Mouse (Mus musculus): ENCODE results near the gene Neurl1a.

The Neurl1a gene

GRCm38 (mm10) chr19:47152062-47152369, 26.6 kb upstream of the Neurl1a start:
- CTCF ChIA-PET = interaction anchor here in 2 of 4 experiments (1.0 to 3.7 kb wide), 5 partner anchors 12 to 29 kb away, joined by 5 to 15 read pairs (median 8); no protein-coding TSS in a partner anchor
- POLR2A ChIA-PET = interaction anchor here (0.7 to 5.9 kb wide), 12 partner anchors 10 to 462 kb away, joined by 3 to 62 read pairs (median 3); partner anchors contain the start of genes Taf5 (in 2 of the 4), Borcs7 (in 1 of the 4), Calhm2 (in 1 of the 4) and Pdcd11 (in 1 of the 4)

GRCm38 (mm10) chr19:47153767-47154166, 24.9 kb upstream of the Neurl1a start:
- ChIA-PET POLR2A (interaction anchor here in 1 of 4 experiments (0.8 to 5.9 kb wide), 2 partner anchors 10 to 15 kb away, joined by 3 to 62 read pairs; partner anchors contain the start of genes Calhm1 and Calhm2), CTCF (interaction anchor here (0.6 to 1.1 kb wide), 4 partner anchors 19 to 1050 kb away, joined by 3 read pairs; no protein-coding TSS in a partner anchor)

GRCm38 (mm10) chr19:47157664-47158063, 21.0 kb upstream of the Neurl1a start, which contains the start of gene Calhm3:
Gene Calhm3 (minus strand): TSS chr19:47157764.
- CTCF ChIA-PET = interaction anchor here in 1 of 4 experiments (1.0 kb wide), 1 partner anchor 25 kb away, joined by 3 read pairs; no protein-coding TSS in a partner anchor
- POLR2A ChIA-PET = interaction anchor here in 1 of 4 experiments (1.0 kb wide), 1 partner anchor 143 kb away, joined by 3 read pairs; the partner anchor contains the start of genes Ina and Nt5c2

GRCm38 (mm10) chr19:47161669-47162068, 17.0 kb upstream of the Neurl1a start:
- ChIA-PET CTCF (no interaction called here), POLR2A (interaction anchor here in 2 of 4 experiments (0.7 to 1.3 kb wide), 2 partner anchors 10 to 24 kb away, joined by 3 read pairs; partner anchors contain the start of gene Calhm2 (in 1 of the 2))

GRCm38 (mm10) chr19:47163176-47163744, 15.4 kb upstream of the Neurl1a start:
- ChIA-PET CTCF (interaction anchor here in 1 of 4 experiments (1.1 to 1.4 kb wide), 2 partner anchors 40 to 42 kb away, joined by 4 to 9 read pairs; no protein-coding TSS in a partner anchor), POLR2A (interaction anchor here in 2 of 4 experiments (0.6 to 1.4 kb wide), 2 partner anchors 72 to 693 kb away, joined by 4 to 5 read pairs; partner anchors contain the start of genes Pdcd11 (in 1 of the 2) and Usmg5 (in 1 of the 2))

- ChIA-PET POLR2A (interaction anchor here in 3 of 4 experiments (0.6 to 3.1 kb wide), 9 partner anchors 15 to 671 kb away, joined by 3 to 16 read pairs (median 4); partner anchors contain the start of gene Pcgf6 (in 1 of the 3)), CTCF (interaction anchor here (0.5 to 3.9 kb wide), 11 partner anchors 8 to 174 kb away, joined by 3 to 15 read pairs (median 3); partner anchors contain the start of gene Neurl1a (in 1 of the 4))
Observed at GRCm38 (mm10) chr19:47166758-47167157, 11.9 kb upstream of the Neurl1a start.

- ChIA-PET POLR2A (interaction anchor here in 3 of 4 experiments (0.6 to 3.1 kb wide), 15 partner anchors 10 to 658 kb away, joined by 3 to 16 read pairs (median 4); partner anchors contain the start of genes Neurl1a (in 1 of the 3), Pcgf6 (in 1 of the 3) and Taf5 (in 1 of the 3)), CTCF (interaction anchor here (0.9 to 3.9 kb wide), 30 partner anchors 10 to 771 kb away, joined by 3 to 23 read pairs (median 6); partner anchors contain the start of genes Neurl1a (in 3 of the 4), Sufu (in 1 of the 4) and Taf5 (in 1 of the 4))
Observed at GRCm38 (mm10) chr19:47167617-47168214, 10.9 kb upstream of the Neurl1a start.

- ChIA-PET POLR2A (interaction anchor here in 3 of 4 experiments (0.6 to 3.1 kb wide), 19 partner anchors 10 to 659 kb away, joined by 3 to 16 read pairs (median 4); partner anchors contain the start of genes Neurl1a (in 2 of the 3), Pcgf6 (in 1 of the 3) and Taf5 (in 1 of the 3)), CTCF (interaction anchor here (0.7 to 3.9 kb wide), 37 partner anchors 9 to 772 kb away, joined by 3 to 29 read pairs (median 6); partner anchors contain the start of genes Neurl1a (in 3 of the 4), Calhm2 (in 1 of the 4), Sufu (in 1 of the 4) and Taf5 (in 1 of the 4))
Observed at GRCm38 (mm10) chr19:47168223-47168622, 10.4 kb upstream of the Neurl1a start.

- ChIA-PET POLR2A (interaction anchor here in 3 of 4 experiments (0.6 to 3.1 kb wide), 22 partner anchors 9 to 659 kb away, joined by 3 to 16 read pairs (median 4); partner anchors contain the start of genes Neurl1a (in 2 of the 3), Pcgf6 (in 1 of the 3) and Taf5 (in 1 of the 3)), CTCF (interaction anchor here (0.5 to 3.9 kb wide), 44 partner anchors 9 to 967 kb away, joined by 3 to 29 read pairs (median 5); partner anchors contain the start of genes Neurl1a (in 3 of the 4), Calhm1 (in 1 of the 4), Calhm2 (in 1 of the 4) and Sufu (in 1 of the 4))
Observed at GRCm38 (mm10) chr19:47168793-47169412, 9.7 kb upstream of the Neurl1a start.

GRCm38 (mm10) chr19:47174515-47174914, 4.1 kb upstream of the Neurl1a start:
- POLR2A ChIA-PET = interaction anchor here in 2 of 4 experiments (0.6 kb wide), 2 partner anchors 80 to 699 kb away, joined by 3 to 4 read pairs; no protein-coding TSS in a partner anchor
- CTCF ChIA-PET = interaction anchor here in 3 of 4 experiments (0.8 to 1.7 kb wide), 9 partner anchors 8 to 517 kb away, joined by 3 to 5 read pairs (median 3); no protein-coding TSS in a partner anchor

- POLR2A ChIA-PET = interaction anchor here in 1 of 4 experiments (1.1 kb wide), 1 partner anchor 36 kb away, joined by 4 read pairs; no protein-coding TSS in a partner anchor
Observed at GRCm38 (mm10) chr19:47175472-47175871, 3.1 kb upstream of the Neurl1a start.

GRCm38 (mm10) chr19:47176916-47177505, 1.6 kb upstream of the Neurl1a start:
- ChIA-PET POLR2A (interaction anchor here (0.7 to 3.4 kb wide), 16 partner anchors 8 to 362 kb away, joined by 3 to 18 read pairs (median 6); partner anchors contain the start of gene Taf5 (in 1 of the 4)), CTCF (interaction anchor here in 3 of 4 experiments (0.6 to 2.5 kb wide), 11 partner anchors 8 to 161 kb away, joined by 3 to 21 read pairs (median 6); no protein-coding TSS in a partner anchor)

More at GRCm38 (mm10) chr19:47175472-47175871, 3.1 kb upstream of the Neurl1a start:
- CTCF ChIA-PET = interaction anchor here in 3 of 4 experiments (0.6 to 1.7 kb wide), 9 partner anchors 9 to 198 kb away, joined by 3 to 5 read pairs (median 3); no protein-coding TSS in a partner anchor

GRCm38 (mm10) chr19:47178001-47178400, 619 bp upstream of the Neurl1a start:
- ChIA-PET POLR2A (interaction anchor here (0.6 to 4.9 kb wide), 47 partner anchors 9 to 579 kb away, joined by 3 to 19 read pairs (median 4); partner anchors contain the start of genes Pdcd11 (in 3 of the 4), Usmg5 (in 3 of the 4), Nt5c2 (in 2 of the 4) and Taf5 (in 2 of the 4)), CTCF (interaction anchor here in 3 of 4 experiments (0.7 to 2.5 kb wide), 31 partner anchors 8 to 418 kb away, joined by 3 to 21 read pairs (median 3); no protein-coding TSS in a partner anchor)

- CTCF ChIA-PET = interaction anchor here in 3 of 4 experiments (0.6 to 2.5 kb wide), 6 partner anchors 11 to 271 kb away, joined by 3 to 21 read pairs (median 8); no protein-coding TSS in a partner anchor
- POLR2A ChIA-PET = interaction anchor here (0.8 to 4.9 kb wide), 23 partner anchors 8 to 158 kb away, joined by 3 to 19 read pairs (median 5); partner anchors contain the start of genes Pdcd11 (in 2 of the 4), Usmg5 (in 2 of the 4), Pcgf6 (in 1 of the 4) and Taf5 (in 1 of the 4)
Observed at GRCm38 (mm10) chr19:47179272-47179809, 721 bp downstream of the Neurl1a start.

GRCm38 (mm10) chr19:47180011-47180410, 1.4 kb downstream of the Neurl1a start:
- ChIA-PET CTCF (interaction anchor here in 1 of 4 experiments (0.6 kb wide), 1 partner anchor 270 kb away, joined by 3 read pairs; no protein-coding TSS in a partner anchor), POLR2A (interaction anchor here in 3 of 4 experiments (0.6 to 4.9 kb wide), 10 partner anchors 18 to 406 kb away, joined by 3 to 19 read pairs (median 3); partner anchors contain the start of gene Taf5 (in 2 of the 3))

GRCm38 (mm10) chr19:47184221-47184620, 5.6 kb downstream of the Neurl1a start:
- ChIA-PET CTCF (no interaction called here), POLR2A (interaction anchor here in 1 of 4 experiments (1.0 kb wide), 1 partner anchor 91 kb away, joined by 3 read pairs; no protein-coding TSS in a partner anchor)
